Mouse (Mus musculus): ENCODE data around the gene Gm3159. TPM values are rescaled to one million over a fixed set of nuclear protein-coding genes. Genes with fewer than 3 reads are reported as not detected.
"Not testable (repeated sequence)": the region's sequence is repeated elsewhere in the genome, so short reads cannot be mapped to it uniquely, and the experiment has no call there.

Gene Gm3159
- polyA plus RNA-seq (2016; fragmentation: Nextera tagmentation; extraction: Ambion mirVana), result not detected in 2 replicates

DNA sequence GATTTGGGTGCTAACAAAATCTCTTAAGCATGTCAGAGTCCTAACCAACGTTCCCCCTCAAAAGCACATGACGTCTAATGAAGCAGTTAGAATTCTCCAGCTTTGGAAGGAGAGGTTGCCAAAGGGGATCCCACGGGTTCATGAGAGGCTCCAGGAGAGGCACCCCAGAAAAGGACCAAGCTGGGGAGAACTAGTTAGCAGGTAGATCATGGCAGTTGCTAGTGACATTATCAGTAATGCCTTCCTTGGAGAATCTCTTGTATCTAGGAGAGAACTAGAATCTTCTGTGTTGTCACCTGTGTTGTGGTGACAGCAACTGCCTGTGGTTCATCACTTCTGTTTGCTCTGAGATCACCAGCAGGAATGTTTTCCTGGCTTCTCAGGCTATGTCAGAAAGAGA, at the start of gene Gm3159:
Gene Gm3159 (plus strand): TSS at position 301 of the 400 bp plus-strand sequence.
- ATAC-seq (ENCODE audit: insufficient number of reproducible peaks, insufficient read depth, low FRiP score, low TSS enrichment, low read depth); H3K36me3 ChIP-seq; H3K27me3 ChIP-seq; H3K9ac ChIP-seq (replicated peaks); H3K4me2 ChIP-seq; H3K4me3 ChIP-seq (replicated peaks); H3K27ac ChIP-seq; H3K9me3 ChIP-seq; H3K4me1 ChIP-seq (replicated peaks): not testable (repeated sequence)
- WGBS, result 76% methylated on average over 2 of the region's 3 CpGs

DNA sequence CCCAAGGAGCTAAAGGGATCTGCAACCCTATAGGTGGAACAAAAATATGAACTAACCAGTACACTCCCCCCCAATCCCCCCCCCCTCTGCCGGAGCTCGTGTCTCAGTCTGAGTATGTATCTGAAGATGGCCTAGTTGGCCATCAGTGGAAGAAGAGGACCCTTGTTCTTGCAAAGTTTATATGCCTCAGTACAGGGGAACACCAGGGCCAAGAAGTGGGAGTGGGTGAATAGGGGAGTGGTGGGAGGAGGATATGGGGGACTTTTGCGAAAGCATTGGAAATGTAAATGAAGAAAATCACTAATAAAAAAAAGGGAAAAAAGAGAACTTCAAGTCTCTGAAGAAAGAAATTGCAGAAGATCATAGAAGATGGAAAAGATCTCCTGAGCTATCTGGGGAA, 28.3 kb upstream of the Gm3159 start:
- H3K9ac ChIP-seq (replicated peaks); H3K27ac ChIP-seq; ATAC-seq (ENCODE audit: insufficient number of reproducible peaks, insufficient read depth, low FRiP score, low TSS enrichment, low read depth); H3K36me3 ChIP-seq; H3K27me3 ChIP-seq; H3K4me1 ChIP-seq (replicated peaks); H3K9me3 ChIP-seq; H3K4me2 ChIP-seq; H3K4me3 ChIP-seq (replicated peaks): not testable (repeated sequence)
- 86% methylated on average over 1 of the region's 3 CpGs for WGBS

DNA sequence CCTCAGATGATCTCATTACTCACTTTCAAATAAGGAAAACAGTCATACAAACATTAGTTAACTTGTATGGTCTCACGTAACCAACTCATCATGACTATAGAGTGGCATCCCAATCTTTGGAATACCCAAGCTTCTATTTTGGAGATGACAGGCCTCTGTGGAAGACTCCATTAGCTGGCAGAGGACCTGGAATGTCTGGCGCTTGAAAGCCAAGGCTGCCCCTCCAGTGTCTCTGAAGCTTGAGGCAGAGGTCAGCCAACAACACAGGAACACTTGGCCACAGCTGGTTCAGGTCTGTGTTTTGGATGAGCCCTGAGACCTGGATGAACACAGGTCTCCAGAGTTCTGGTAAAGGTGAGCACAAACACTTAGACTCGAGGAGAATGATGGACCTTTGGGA, 27.6 kb upstream of the Gm3159 start:
- not testable (repeated sequence) for ATAC-seq (ENCODE audit: insufficient number of reproducible peaks, insufficient read depth, low FRiP score, low TSS enrichment, low read depth); H3K4me2 ChIP-seq; H3K4me1 ChIP-seq (replicated peaks); H3K9me3 ChIP-seq; H3K9ac ChIP-seq (replicated peaks); H3K27me3 ChIP-seq; H3K27ac ChIP-seq; H3K36me3 ChIP-seq; H3K4me3 ChIP-seq (replicated peaks)
- WGBS, result 77% methylated on average over 3 of the region's 3 CpGs

DNA sequence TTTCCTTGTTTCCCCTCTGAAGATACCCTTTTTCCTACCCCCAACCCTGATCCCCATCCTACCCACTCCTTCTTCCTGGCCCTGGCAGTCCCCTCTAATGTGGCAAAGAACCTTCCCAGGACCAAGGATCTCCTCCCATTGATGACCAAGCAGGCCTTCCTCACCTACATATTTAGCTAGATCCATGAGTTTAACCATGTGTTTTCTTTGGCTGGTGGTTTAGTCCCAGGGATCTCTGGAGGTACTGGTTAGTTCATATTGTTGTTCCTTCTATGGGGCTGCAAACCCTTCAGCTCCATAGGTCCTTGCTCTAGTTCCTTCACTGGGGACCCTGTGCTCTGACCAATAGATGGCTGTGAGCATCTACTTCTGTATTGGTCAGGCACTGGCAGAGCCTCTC, 19.5 kb upstream of the Gm3159 start:
- H3K27me3 ChIP-seq; H3K4me1 ChIP-seq (replicated peaks); H3K36me3 ChIP-seq; H3K4me2 ChIP-seq; H3K9ac ChIP-seq (replicated peaks); H3K9me3 ChIP-seq; H3K4me3 ChIP-seq (replicated peaks); ATAC-seq (ENCODE audit: insufficient number of reproducible peaks, insufficient read depth, low FRiP score, low TSS enrichment, low read depth); H3K27ac ChIP-seq: not testable (repeated sequence)

DNA sequence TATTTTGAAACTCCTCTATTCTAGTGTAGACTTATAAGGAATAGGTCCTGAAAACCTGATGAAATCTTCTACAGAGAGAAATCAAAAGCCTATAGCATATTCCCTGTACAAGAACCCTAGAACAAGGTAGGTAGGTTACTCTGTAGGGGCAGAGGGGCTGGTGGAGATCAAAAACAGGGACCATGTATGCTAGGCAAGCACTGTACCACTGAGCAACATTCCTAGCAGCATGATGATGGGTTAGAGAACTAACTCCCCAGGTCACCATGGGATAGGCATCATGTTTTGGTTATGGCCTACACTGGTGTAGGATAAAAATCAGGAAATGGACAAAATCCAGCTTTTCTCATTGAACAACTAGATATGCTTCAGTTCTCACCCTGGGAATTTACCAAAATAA, 11.7 kb upstream of the Gm3159 start:
- H3K4me1 ChIP-seq (replicated peaks); H3K4me3 ChIP-seq (replicated peaks); H3K4me2 ChIP-seq; H3K36me3 ChIP-seq; H3K9me3 ChIP-seq; H3K9ac ChIP-seq (replicated peaks); H3K27me3 ChIP-seq; ATAC-seq (ENCODE audit: insufficient number of reproducible peaks, insufficient read depth, low FRiP score, low TSS enrichment, low read depth); H3K27ac ChIP-seq: not testable (repeated sequence)

DNA sequence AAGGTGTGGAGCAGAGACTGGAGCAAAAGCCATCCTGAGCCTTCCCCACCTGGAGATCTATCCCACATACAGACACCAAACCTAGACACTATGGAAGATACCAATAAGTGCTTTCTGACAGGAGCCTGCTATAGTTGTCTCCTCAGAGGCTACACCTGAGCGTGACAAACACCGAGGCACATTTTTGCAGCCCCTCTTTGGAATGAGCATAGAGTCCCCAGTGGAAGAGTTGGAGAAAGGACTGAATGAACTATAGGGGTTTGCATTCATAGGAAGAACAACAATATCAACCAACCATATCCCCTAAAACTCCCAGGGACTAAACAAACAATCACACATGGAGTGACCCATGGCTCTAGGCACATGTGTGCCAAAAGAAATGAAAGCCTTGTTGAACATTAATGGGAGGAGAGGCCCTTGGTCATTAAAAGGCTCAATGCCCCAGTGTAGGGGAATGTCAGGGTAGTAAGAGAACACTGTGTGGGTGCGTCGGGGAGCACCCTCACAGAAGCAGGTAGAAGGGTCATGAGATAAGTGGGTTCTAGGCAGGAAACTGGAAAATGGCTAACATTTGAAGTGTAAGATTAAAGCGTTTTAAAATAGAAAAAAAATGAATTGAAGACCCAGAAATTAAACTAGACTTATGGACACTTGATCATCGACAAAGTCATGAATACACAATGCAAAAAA, 4.3 kb upstream of the Gm3159 start:
- H3K4me3 ChIP-seq (replicated peaks); H3K9me3 ChIP-seq; H3K4me2 ChIP-seq; H3K9ac ChIP-seq (replicated peaks); H3K4me1 ChIP-seq (replicated peaks); H3K27me3 ChIP-seq; H3K27ac ChIP-seq; ATAC-seq (ENCODE audit: insufficient number of reproducible peaks, insufficient read depth, low FRiP score, low TSS enrichment, low read depth); H3K36me3 ChIP-seq: not testable (repeated sequence)
- WGBS, result 95% methylated on average over 3 of the region's 6 CpGs

DNA sequence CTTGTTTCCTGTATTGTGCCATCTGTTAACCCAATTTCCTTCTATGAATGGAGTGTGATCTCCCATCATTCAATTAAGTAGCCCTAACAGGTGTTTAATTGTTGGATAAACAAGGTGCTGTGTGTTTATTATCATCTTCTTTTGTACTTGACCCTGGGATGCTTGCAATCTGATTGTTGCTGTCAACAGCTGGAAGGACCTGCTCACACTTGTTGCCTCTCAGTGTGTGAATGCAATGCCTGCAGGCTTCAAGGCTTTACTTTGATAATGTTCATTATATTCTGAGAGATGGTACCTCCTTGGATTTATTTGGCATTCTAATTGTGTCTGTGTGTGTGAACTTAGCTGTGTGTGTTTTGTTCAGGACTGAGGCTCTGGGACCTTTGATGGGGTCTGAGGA, 1.3 kb downstream of the Gm3159 start:
- H3K27me3 ChIP-seq; H3K9me3 ChIP-seq; H3K4me3 ChIP-seq (replicated peaks); H3K4me1 ChIP-seq (replicated peaks); H3K36me3 ChIP-seq; H3K27ac ChIP-seq; H3K9ac ChIP-seq (replicated peaks); H3K4me2 ChIP-seq; ATAC-seq (ENCODE audit: insufficient number of reproducible peaks, insufficient read depth, low FRiP score, low TSS enrichment, low read depth): not testable (repeated sequence)

DNA sequence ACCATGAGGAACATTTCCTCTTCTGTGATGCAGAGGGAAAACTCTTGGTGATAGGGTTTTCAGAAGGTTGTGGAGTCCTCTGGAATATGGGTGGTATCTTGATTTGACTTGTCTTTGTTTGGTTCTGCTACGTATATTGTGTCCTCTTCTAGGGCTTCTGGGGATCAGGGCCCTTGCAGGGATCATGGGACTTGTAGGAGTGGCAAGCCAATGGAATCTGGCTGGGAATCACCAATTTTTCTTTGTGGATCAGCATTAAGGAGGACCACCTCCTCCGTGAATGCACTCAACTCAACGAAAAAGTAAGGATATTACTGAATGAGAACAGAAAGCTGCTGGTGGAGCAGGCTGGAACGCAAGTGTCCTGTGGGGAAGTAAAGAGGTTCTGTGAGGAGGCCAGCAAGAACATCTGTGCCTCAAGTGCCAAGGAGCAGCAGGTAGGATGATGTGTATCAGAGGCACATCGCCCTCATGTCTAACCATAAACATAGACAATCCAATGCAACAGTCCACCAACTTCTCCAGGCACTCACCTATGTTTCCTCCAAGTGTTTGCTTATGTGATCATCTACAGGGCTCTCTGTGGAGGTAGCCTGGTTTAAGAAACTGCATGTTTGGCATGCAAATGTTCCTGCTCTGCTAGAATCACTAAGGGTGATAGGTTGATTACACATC, 2.9 kb downstream of the Gm3159 start:
- ATAC-seq (ENCODE audit: insufficient number of reproducible peaks, insufficient read depth, low FRiP score, low TSS enrichment, low read depth); H3K27me3 ChIP-seq; H3K4me1 ChIP-seq (replicated peaks); H3K9ac ChIP-seq (replicated peaks); H3K36me3 ChIP-seq; H3K9me3 ChIP-seq; H3K4me2 ChIP-seq; H3K27ac ChIP-seq; H3K4me3 ChIP-seq (replicated peaks): not testable (repeated sequence)
- WGBS, result 85% methylated on average over 5 of the region's 5 CpGs

DNA sequence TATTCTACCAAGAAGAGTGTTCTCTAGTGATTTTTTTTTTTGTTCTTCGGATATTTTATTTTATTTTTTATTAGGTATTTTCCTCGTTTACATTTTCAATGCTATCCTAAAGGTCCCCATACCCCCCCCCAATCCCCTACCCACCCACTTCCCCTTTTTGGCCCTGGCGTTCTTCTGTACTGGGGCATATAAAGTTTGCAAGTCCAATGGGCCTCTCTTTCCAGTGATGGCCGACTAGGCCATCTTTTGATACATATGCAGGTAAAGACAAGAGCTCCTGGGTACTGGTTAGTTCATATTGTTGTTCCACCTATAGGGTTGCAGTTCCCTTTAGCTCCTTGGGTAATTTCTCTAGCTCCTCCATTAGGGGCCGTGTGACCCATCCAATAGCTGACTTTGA, 3.9 kb downstream of the Gm3159 start:
- not testable (repeated sequence) for H3K27ac ChIP-seq; H3K9me3 ChIP-seq; H3K9ac ChIP-seq (replicated peaks); ATAC-seq (ENCODE audit: insufficient number of reproducible peaks, insufficient read depth, low FRiP score, low TSS enrichment, low read depth); H3K4me1 ChIP-seq (replicated peaks); H3K4me2 ChIP-seq; H3K27me3 ChIP-seq; H3K4me3 ChIP-seq (replicated peaks); H3K36me3 ChIP-seq
- 82% methylated on average over 5 of the region's 5 CpGs for WGBS

DNA sequence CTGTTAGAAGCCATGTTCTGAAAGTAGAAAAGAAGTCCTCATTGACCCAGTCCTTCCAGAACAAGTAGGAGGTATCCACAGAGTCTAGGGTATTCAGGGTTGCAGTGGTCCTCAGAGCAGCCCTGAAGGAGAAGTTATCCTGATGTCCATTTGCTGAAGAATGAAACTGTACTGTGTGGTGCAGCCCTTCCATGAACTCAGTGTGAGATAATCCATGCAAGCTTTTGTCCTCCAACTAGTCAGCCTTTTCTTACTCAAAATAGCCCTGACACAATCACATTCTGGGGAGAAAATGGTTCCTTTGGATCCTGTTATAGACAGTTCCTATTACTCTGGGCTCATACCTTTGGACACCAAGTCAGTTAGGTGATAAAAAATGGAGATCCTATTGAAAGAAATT, 6.5 kb downstream of the Gm3159 start:
- not testable (repeated sequence) for H3K9me3 ChIP-seq; ATAC-seq (ENCODE audit: insufficient number of reproducible peaks, insufficient read depth, low FRiP score, low TSS enrichment, low read depth); H3K36me3 ChIP-seq; H3K9ac ChIP-seq (replicated peaks); H3K27ac ChIP-seq; H3K4me3 ChIP-seq (replicated peaks); H3K27me3 ChIP-seq; H3K4me2 ChIP-seq; H3K4me1 ChIP-seq (replicated peaks)

DNA sequence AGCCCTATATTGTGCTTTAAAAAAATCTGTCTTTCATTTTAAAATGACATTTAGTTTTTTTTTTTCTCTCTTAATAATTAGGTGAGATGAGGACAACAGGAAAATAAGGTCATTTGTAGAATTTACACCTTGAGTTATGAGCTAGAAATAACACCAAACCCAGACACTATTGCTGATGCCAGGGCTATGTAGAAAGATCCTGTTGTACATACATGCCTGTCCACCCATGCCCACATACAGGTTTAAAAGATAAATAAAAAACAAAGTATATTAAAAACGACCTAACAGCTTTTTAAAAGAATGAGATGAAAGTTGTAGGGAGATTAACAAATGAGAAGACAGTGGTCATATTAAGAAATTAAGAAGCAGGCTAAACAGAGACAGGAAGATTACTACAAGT, 12.6 kb downstream of the Gm3159 start:
- H3K27me3 ChIP-seq; H3K4me3 ChIP-seq (replicated peaks); H3K9me3 ChIP-seq; H3K4me2 ChIP-seq; H3K9ac ChIP-seq (replicated peaks); ATAC-seq (ENCODE audit: insufficient number of reproducible peaks, insufficient read depth, low FRiP score, low TSS enrichment, low read depth); H3K27ac ChIP-seq; H3K36me3 ChIP-seq; H3K4me1 ChIP-seq (replicated peaks): not testable (repeated sequence)
- WGBS, result 42% methylated on average over 1 of the region's 1 CpGs

Data from limb, embryonic 12.5 days (tissue).